Mouse (Mus musculus) lung, postnatal 0 days (tissue): ENCODE measurements at regions not wholly inside any gene's neighbourhood (a gene's known extent, or its start where the extent isn't known, plus 50 kb on each side); places are given as distances from the start of the nearest gene placed in this dataset.

Source experiments
- ATAC-seq: fragments of 200-750 bp; cut with Nextera tagmentation; 2 replicates; pipeline ENCODE4 v1.8.0; 2017; ENCODE audit warnings: moderate library complexity
- DNase-seq: peaks from one replicate; pipeline ENCODE4 v3.0.0-alpha.2; 2016; ENCODE audit warnings: low spot score
- H3K27ac ChIP-seq: fragments of 300-500 bp; sonication (generic); 2 replicates; pipeline ENCODE4 v1.5.1; 2014; ENCODE audit warnings: antibody characterized with exemption, mild to moderate bottlenecking, low read length, mixed read lengths
- H3K27me3 ChIP-seq: fragments of 300-500 bp; sonication (generic); replicated peaks from 2 replicates; pipeline ENCODE4 v1.6.1; 2014; ENCODE audit warnings: low read length, mixed read lengths; ENCODE audit not compliant: insufficient read depth
- H3K36me3 ChIP-seq: fragments of 300-500 bp; sonication (generic); 2 replicates; pipeline ENCODE4 v1.6.1; 2014; ENCODE audit warnings: low read length, mixed read lengths; ENCODE audit not compliant: insufficient read depth
- H3K4me1 ChIP-seq: fragments of 300-500 bp; sonication (generic); 2 replicates; pipeline ENCODE4 v1.6.1; 2014; ENCODE audit warnings: antibody characterized with exemption, low read depth, low read length, mixed read lengths; ENCODE audit not compliant: insufficient read depth
- H3K4me2 ChIP-seq: fragments of 300-500 bp; sonication (generic); replicated peaks from 2 replicates; pipeline ENCODE4 v1.6.1; 2014; ENCODE audit warnings: low read depth, mild to moderate bottlenecking, low read length, moderate library complexity, mixed read lengths
- H3K4me3 ChIP-seq: fragments of 300-500 bp; sonication (generic); 2 replicates; pipeline ENCODE4 v1.5.1; 2014; ENCODE audit warnings: low read depth, low read length
- H3K9ac ChIP-seq: fragments of 300-500 bp; sonication (generic); replicated peaks from 2 replicates; pipeline ENCODE4 v1.6.1; 2014; ENCODE audit warnings: low read depth, mild to moderate bottlenecking
- H3K9me3 ChIP-seq: fragments of 300-500 bp; sonication (generic); 2 replicates; pipeline ENCODE4 v1.6.1; 2016; ENCODE audit warnings: low read length, mixed read lengths
- CTCF ChIP-seq: IDR thresholded peaks from 2 replicates; pipeline ENCODE4 v1.5.1; 2016; ENCODE audit warnings: antibody characterized with exemption, mild to moderate bottlenecking
- EP300 ChIP-seq: IDR thresholded peaks from 2 replicates; pipeline ENCODE4 v1.6.1; 2016; ENCODE audit warnings: antibody characterized with exemption, mild to moderate bottlenecking, control low read depth
- WGBS: fragments of 180-500 bp; shearing (Covaris S2); extraction: QIAGEN DNeasy Blood & Tissue Kit; methylation state at CpG from one replicate; pipeline ENCODE4 v1.1.7; 2014; 5-methylcytosine and 5-hydroxymethylcytosine counted together

DNA sequence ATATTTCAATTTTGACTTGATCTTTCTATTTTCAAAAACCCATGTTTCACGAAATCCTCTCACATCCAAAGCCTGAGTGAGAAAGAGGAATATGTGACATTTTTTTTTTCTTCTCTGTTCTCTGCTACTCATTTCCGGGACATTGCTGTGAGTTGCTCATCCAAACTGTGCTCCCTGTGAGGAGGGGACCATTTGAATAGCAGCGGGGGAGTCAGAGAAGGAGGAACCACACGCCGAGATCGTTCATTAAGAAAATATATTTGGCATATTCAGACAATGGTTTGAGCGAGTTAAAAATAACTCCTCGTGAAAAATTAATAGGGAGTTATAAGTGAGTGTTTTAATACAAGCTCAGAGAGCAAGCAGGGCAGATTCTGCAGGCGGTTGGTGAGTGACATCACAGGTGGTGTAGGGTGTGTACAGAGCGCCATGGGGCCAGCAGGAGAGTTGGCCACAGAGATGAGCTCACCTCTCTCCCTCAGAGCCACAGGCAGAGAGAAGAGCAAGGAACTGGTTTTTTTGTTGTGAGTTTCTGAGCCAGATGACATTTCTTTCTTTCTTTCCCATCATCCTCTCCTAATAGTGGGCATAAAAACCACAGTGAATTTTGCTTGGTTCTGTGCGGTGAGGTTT lies 54.4 kb upstream of the Calcoco1 start:
- H3K27ac ChIP-seq, result no peak overlapping the region
- H3K4me3 ChIP-seq, result no peak overlapping the region
- no peaks in the 10 kb centered on the region for H3K27me3 ChIP-seq
- H3K4me2 ChIP-seq, result no peak overlapping the region
- H3K36me3 ChIP-seq, result no peaks in the 10 kb centered on the region
- WGBS, result 36% methylated on average over 11 of the region's 11 CpGs
- ATAC-seq, result no peak
- no peak for DNase-seq
- H3K9me3 ChIP-seq, result no peaks in the 10 kb centered on the region
- no peak overlapping the region for H3K9ac ChIP-seq
- TF ChIP-seq CTCF (no peak), EP300 (no peak)
- no peaks in the 10 kb centered on the region for H3K4me1 ChIP-seq

GRCm38 (mm10) chr15:102780626-102781025 lies 58.6 kb upstream of the Calcoco1 start:
- no peak overlapping the region for H3K27ac ChIP-seq
- TF ChIP-seq CTCF (no peak), EP300 (no peak)
- H3K9ac ChIP-seq, result no peak overlapping the region
- DNase-seq (no peak), ATAC-seq (no peak)
- 65% methylated on average over 6 of the region's 6 CpGs for WGBS
- H3K9me3 ChIP-seq, result no peaks in the 10 kb centered on the region
- H3K27me3 ChIP-seq, result no peaks in the 10 kb centered on the region
- no peaks in the 10 kb centered on the region for H3K4me1 ChIP-seq
- H3K4me2 ChIP-seq, result no peak overlapping the region
- H3K36me3 ChIP-seq, result no peaks in the 10 kb centered on the region
- H3K4me3 ChIP-seq, result no peak overlapping the region

- DNase-seq (no peak), ATAC-seq (peak; percentile 52)
- no peaks in the 10 kb centered on the region for H3K4me1 ChIP-seq
- no peak overlapping the region for H3K4me3 ChIP-seq
- no peaks in the 10 kb centered on the region for H3K27me3 ChIP-seq
- no peak overlapping the region for H3K27ac ChIP-seq
- 23% methylated on average over 9 of the region's 9 CpGs for WGBS
- no peak for TF ChIP-seq EP300
- no peak for TF ChIP-seq CTCF
- no peak overlapping the region for H3K9ac ChIP-seq
- H3K36me3 ChIP-seq, result no peaks in the 10 kb centered on the region
- H3K9me3 ChIP-seq, result no peaks in the 10 kb centered on the region
- H3K4me2 ChIP-seq, result no peak overlapping the region
Measured at GRCm38 (mm10) chr15:102782988-102783799, 61.2 kb upstream of the Calcoco1 start.

GRCm38 (mm10) chr15:102785055-102785820 lies 63.3 kb upstream of the Calcoco1 start:
- 27% methylated on average over 10 of the region's 10 CpGs for WGBS
- ATAC-seq (no peak), DNase-seq (peak; percentile 65)
- Histone ChIP-seq H3K9ac (no peak overlapping the region), H3K9me3 (no peaks in the 10 kb centered on the region), H3K27me3 (no peaks in the 10 kb centered on the region), H3K36me3 (no peaks in the 10 kb centered on the region), H3K4me3 (no peak overlapping the region), H3K4me2 (no peak overlapping the region), H3K27ac (no peak overlapping the region), H3K4me1 (no peaks in the 10 kb centered on the region)
- TF ChIP-seq CTCF (peak; percentile 78), EP300 (no peak)

DNA sequence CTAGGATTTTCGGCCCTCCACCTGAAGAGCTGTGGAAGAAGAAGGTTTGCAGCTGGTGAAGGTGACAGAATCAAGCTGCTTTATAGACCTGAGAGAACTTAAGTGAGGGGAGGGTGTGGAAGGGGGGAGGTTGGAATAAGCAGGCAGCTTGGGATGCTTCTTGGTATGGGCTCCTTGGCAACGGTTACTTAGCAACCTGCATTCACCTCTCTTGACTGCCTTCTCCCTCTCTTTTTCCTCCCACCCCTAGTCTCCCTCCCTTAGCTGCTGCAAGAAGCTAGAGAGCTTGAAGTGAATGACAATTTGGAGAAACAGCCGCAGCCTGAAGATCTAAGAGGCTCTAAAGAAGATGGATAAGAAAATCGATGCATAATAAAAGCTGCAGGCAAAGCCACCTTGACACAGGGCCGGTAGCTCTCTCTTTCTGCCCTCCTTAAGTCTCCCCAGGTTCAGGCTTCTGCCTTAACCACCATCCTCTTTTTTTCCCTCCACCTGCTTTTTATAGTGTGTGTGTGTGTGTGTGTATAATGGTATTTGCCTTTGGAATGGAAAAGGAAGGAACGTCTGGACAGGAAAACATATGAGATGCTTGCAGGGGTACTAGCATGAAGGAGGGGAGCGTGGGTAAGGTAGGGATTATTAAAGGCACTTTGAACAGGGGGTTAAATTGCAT lies 67.0 kb upstream of the Calcoco1 start:
- no peak for TF ChIP-seq CTCF
- no peak for TF ChIP-seq EP300
- no peaks in the 10 kb centered on the region for H3K36me3 ChIP-seq
- no peaks in the 10 kb centered on the region for H3K27me3 ChIP-seq
- no peak overlapping the region for H3K4me2 ChIP-seq
- DNase-seq (no peak), ATAC-seq (no peak)
- no peak overlapping the region for H3K27ac ChIP-seq
- no peak overlapping the region for H3K9ac ChIP-seq
- H3K4me3 ChIP-seq, result no peak overlapping the region
- WGBS, result 47% methylated on average over 7 of the region's 7 CpGs
- no peaks in the 10 kb centered on the region for H3K9me3 ChIP-seq
- no peaks in the 10 kb centered on the region for H3K4me1 ChIP-seq
